Mouse (Mus musculus) limb, embryonic 14.5 days (tissue): ENCODE results near the gene Eif3d. TPM values are rescaled to one million over a fixed set of nuclear protein-coding genes. Genes with fewer than 3 reads are reported as not detected.
A peak's percentile ranks its signal among the peaks of the same experiment; 100 is the strongest.

Experiments
- ATAC-seq: fragments of 200-750 bp; cut with Nextera tagmentation; 2 replicates; pipeline ENCODE4 v1.8.0; 2017; ENCODE audit warnings: low read depth, moderate number of reproducible peaks, moderate TSS enrichment; ENCODE audit not compliant: low FRiP score
- DNase-seq: peaks from one replicate; pipeline ENCODE4 v3.0.0-alpha.2; 2015; ENCODE audit warnings: low spot score
- H3K27ac ChIP-seq: fragments of 300-500 bp; sonication (generic); replicated peaks from 2 replicates; pipeline ENCODE4 v1.5.1; 2014; ENCODE audit warnings: low read depth, mild to moderate bottlenecking, low read length, moderate library complexity, mixed read lengths
- H3K27me3 ChIP-seq: fragments of 300-500 bp; sonication (generic); 2 replicates; pipeline ENCODE4 v1.6.1; 2014; ENCODE audit warnings: low read length, mixed read lengths; ENCODE audit not compliant: control insufficient read depth, insufficient read depth
- H3K36me3 ChIP-seq: fragments of 300-500 bp; sonication (generic); 2 replicates; pipeline ENCODE4 v1.6.1; 2014; ENCODE audit warnings: mild to moderate bottlenecking, low read length, moderate library complexity, mixed read lengths; ENCODE audit not compliant: control insufficient read depth, insufficient read depth
- H3K4me1 ChIP-seq: fragments of 300-500 bp; sonication (generic); 2 replicates; pipeline ENCODE4 v1.6.1; 2014; ENCODE audit warnings: antibody characterized with exemption, low read length, mixed read lengths; ENCODE audit not compliant: control insufficient read depth, insufficient read depth
- H3K4me2 ChIP-seq: fragments of 300-500 bp; sonication (generic); replicated peaks from 2 replicates; pipeline ENCODE4 v1.6.1; 2014; ENCODE audit warnings: low read depth, mild to moderate bottlenecking, low read length, moderate library complexity; ENCODE audit not compliant: severe bottlenecking
- H3K4me3 ChIP-seq: fragments of 300-500 bp; sonication (generic); replicated peaks from 2 replicates; pipeline ENCODE4 v1.5.1; 2014; ENCODE audit warnings: low read length
- H3K9ac ChIP-seq: fragments of 300-500 bp; sonication (generic); 2 replicates; pipeline ENCODE4 v1.6.1; 2014; ENCODE audit warnings: mild to moderate bottlenecking, low read depth, low read length, moderate library complexity; ENCODE audit not compliant: severe bottlenecking
- H3K9me3 ChIP-seq: fragments of 300-500 bp; sonication (generic); 2 replicates; pipeline ENCODE4 v1.6.1; 2016; ENCODE audit warnings: low read length; ENCODE audit not compliant: control insufficient read depth
- POLR2A ChIP-seq: fragments of 200-500 bp; IDR thresholded peaks from 2 replicates; pipeline ENCODE4 v1.8.0; 2012; ENCODE audit warnings: inconsistent platforms, mild to moderate bottlenecking, moderate library complexity, borderline replicate concordance; ENCODE audit not compliant: insufficient read depth, insufficient read length; ENCODE audit errors: extremely low read depth
- WGBS: fragments of 180-500 bp; shearing (Covaris S2); extraction: QIAGEN DNeasy Blood & Tissue Kit; methylation state at CpG from one replicate; pipeline ENCODE4 v1.1.7; 2014; 5-methylcytosine and 5-hydroxymethylcytosine counted together
- polyA plus RNA-seq, 2 experiments: library from polyadenylated mRNA; depleted of rRNA in 1 of 2; stranded (reverse) in 1 of 2; unstranded in 1 of 2; fragments of >200 nt; fragmentation: Nextera tagmentation in 1 of 2; extraction: Ambion mirVana in 1 of 2; gene quantifications; 2 replicates each; pipeline versions ENCODE4 v1.2.1 to v1.2.3; 2012 to 2014

Gene Eif3d
- polyA plus RNA-seq, 2 experiments, result 188 to 204 TPM

DNA sequence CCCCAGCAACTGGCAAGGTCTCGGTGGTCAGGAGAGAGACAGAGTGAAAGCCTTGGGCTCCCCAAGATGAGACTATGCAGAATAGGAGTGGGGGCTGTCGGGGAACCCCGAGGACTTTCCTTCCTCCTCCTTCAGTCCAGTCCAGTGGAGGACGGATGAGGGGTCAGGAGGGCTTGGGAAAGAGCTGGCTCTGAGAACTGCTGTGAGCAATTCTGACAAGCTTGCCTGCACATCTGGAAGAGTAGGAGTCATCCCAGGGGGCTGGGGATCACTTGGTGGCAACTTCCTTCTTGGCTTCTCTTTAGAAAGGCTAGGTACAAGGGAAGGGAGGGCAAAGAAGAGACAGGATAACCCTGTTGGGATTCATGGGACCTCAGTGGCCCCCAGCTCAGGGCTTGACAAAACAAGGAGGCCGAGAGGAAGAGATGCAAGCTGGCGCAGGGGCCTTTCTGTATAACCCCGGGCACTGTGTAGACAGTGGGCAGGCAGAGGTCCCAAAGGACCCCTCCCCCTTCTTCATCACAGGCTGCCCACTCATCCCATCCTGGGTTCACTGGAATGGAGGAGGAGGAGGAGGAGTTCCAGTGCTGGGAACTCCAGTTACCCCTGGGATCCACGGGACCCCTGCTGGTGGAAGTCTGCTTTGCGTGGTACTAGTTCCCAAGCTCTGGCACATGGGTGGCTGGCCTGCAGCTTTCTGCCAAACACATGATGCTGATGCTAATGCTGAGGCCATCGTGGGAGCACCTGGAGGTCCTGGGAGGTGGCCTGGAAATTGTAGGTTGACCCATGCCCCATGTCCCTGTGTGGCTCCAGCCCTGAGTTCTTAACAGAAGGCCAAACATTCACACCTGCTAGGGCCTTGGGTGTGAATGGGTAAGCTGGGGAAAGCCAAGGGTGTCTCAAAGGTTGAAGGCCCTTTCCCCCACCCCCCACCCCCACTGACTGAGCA is 49.8 kb downstream of the Eif3d start:
- ATAC-seq (no peak), DNase-seq (no peak)
- Histone ChIP-seq H3K9me3 (no peaks in the 10 kb centered on the region), H3K4me3 (no peak overlapping the region), H3K27ac (no peak overlapping the region), H3K27me3 (no peaks in the 10 kb centered on the region), H3K4me1 (no peaks in the 10 kb centered on the region), H3K36me3 (peaks cover 83% of the 10 kb centered on the region), H3K9ac (no peak overlapping the region), H3K4me2 (no peak overlapping the region)
- WGBS, result 87% methylated on average over 10 of the region's 10 CpGs
- no peak for TF ChIP-seq POLR2A

DNA sequence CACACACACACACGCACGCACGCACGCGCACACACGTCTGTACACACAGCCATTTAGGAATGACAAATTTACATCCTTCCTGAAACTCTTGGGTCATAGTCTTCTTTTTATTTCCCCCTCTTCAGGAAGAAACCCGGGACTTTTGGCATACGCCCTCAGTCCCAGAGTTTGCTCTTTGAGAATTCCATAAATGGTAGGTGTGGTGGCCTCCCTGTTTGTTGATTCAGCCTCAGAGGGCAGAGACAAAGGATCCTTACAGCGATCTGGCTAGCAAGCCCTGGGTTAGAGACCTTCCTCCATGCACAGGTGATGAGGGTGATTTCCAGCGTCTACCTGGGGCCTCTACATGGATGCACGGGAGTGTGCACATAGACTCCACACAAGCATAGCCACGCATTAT is 51.2 kb downstream of the Eif3d start:
- Histone ChIP-seq H3K9ac (no peak overlapping the region), H3K4me3 (no peak overlapping the region), H3K27me3 (no peaks in the 10 kb centered on the region), H3K4me1 (no peaks in the 10 kb centered on the region), H3K9me3 (no peaks in the 10 kb centered on the region), H3K4me2 (no peak overlapping the region), H3K27ac (no peak overlapping the region), H3K36me3 (peaks cover 88% of the 10 kb centered on the region)
- DNase-seq (no peak), ATAC-seq (no peak)
- no peak for TF ChIP-seq POLR2A
- 94% methylated on average over 10 of the region's 12 CpGs for WGBS

DNA sequence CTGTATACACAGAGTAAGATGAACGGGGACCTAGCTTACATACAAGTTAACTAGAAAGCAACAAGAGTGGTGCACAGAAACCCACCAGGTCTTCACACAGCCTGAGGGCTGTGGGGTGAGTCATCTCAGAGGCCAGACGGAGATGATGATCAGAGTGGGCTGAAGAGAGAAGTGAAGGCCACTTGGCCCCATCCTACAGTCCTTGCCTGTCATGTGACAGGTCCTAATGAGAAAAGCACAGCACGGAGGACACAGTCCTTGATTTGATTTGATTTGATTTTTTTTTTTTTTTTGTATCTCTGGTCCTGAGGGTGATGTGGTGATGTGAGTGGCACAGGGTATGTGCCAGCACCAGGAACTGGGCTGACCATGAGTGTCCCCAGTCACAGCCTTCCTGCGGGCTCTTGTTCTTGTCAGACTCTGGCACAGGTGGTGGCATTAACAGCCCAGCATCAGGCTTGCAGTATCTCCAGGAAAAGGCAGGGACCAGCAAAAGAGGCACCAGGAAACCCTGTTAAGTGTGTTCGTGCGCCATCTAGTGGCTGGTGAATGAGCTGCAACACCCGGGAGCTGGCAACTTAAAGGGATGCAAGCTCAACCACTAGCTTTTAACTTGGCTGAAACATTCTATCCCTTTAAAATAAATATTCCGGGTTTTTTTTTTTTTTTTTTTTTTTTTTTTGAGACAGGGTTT is 53.6 kb downstream of the Eif3d start:
- H3K36me3 ChIP-seq, result peaks cover 70% of the 10 kb centered on the region
- H3K9ac ChIP-seq, result no peak overlapping the region
- H3K27ac ChIP-seq, result no peak overlapping the region
- 0 out of 2 replicates have a peak, but pooled peaks have one; percentile 13 for ATAC-seq
- H3K4me2 ChIP-seq, result no peak overlapping the region
- H3K4me3 ChIP-seq, result no peak overlapping the region
- no peaks in the 10 kb centered on the region for H3K27me3 ChIP-seq
- DNase-seq, result peak; percentile 89
- no peaks in the 10 kb centered on the region for H3K9me3 ChIP-seq
- no peaks in the 10 kb centered on the region for H3K4me1 ChIP-seq
- no peak for TF ChIP-seq POLR2A
- 41% methylated on average over 8 of the region's 8 CpGs for WGBS

DNA sequence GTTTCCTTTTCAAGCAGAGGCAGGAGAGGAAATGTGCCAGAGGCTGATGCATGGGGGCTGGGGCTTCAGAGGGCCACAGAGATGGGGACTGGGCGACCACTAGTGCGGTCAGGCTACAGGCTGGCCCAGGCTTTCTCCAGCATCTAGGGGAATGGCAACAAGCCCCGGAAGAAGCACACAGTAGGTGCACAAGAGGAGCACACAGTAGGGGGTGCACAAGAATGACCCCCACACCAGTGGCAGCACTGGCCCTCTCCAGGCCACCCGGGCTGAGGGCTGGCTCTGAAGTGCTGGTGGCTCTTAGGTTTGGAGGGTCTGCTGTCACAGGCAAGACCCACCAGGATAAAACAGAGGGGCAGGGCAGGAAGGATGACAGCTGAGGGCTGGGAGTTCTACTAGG is 55.3 kb downstream of the Eif3d start:
- Histone ChIP-seq H3K9ac (no peak overlapping the region), H3K27ac (no peak overlapping the region), H3K4me2 (no peak overlapping the region), H3K9me3 (no peaks in the 10 kb centered on the region), H3K27me3 (no peaks in the 10 kb centered on the region), H3K4me1 (no peaks in the 10 kb centered on the region), H3K4me3 (no peak overlapping the region), H3K36me3 (peaks cover 54% of the 10 kb centered on the region)
- 87% methylated on average over 4 of the region's 4 CpGs for WGBS
- TF ChIP-seq POLR2A, result no peak
- DNase-seq, result no peak
- ATAC-seq, result no peak

DNA sequence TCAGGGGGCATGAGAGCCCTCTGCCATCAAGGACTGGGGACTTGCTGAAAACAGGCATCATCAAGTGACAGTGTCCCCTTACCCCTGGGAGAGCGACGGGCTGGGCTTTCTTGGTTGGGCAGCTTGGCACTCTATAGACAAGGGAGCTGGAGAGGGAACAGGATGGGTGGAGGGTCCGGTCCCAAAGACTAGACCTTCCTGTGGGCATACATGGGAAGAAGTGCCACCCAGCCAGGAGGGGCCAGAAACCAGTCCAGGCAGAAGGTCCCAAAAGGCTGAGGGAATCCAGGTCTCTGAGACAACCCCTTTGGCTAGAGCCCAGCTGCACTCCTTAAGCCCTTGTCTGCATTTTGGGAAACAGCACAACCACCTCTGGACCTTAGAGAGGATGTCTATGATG is 56.1 kb downstream of the Eif3d start:
- Histone ChIP-seq H3K4me3 (no peak overlapping the region), H3K9me3 (no peaks in the 10 kb centered on the region), H3K9ac (no peak overlapping the region), H3K36me3 (peaks cover 47% of the 10 kb centered on the region), H3K27ac (no peak overlapping the region), H3K27me3 (no peaks in the 10 kb centered on the region), H3K4me1 (no peaks in the 10 kb centered on the region), H3K4me2 (no peak overlapping the region)
- 93% methylated on average over 3 of the region's 3 CpGs for WGBS
- no peak for DNase-seq
- TF ChIP-seq POLR2A, result no peak
- no peak for ATAC-seq
